Mouse (Mus musculus) adrenal gland, postnatal 25 days (tissue): ENCODE results near the gene Lrrc19. TPM values are rescaled to one million over a fixed set of nuclear protein-coding genes. Genes with fewer than 3 reads are reported as not detected.
"Not testable (repeated sequence)": the region's sequence is repeated elsewhere in the genome, so short reads cannot be mapped to it uniquely, and the experiment has no call there.

Experiments used
- DNase-seq: peaks from one replicate; pipeline ENCODE4 v3.0.0; 2021; ENCODE audit warnings: mixed read lengths
- long read RNA-seq: library from polyadenylated mRNA; stranded (forward); transcript quantifications from one replicate; pipeline ENCODE4 v2.0.0, GENCODE M21; 2021
- total RNA-seq: library from RNA; stranded (reverse); gene quantifications from 2 replicates; pipeline ENCODE4 v1.2.3, GENCODE M21; 2021

The Lrrc19 gene
- total RNA-seq: not detected in 2 replicates
- long read RNA-seq: 0 reads

DNA sequence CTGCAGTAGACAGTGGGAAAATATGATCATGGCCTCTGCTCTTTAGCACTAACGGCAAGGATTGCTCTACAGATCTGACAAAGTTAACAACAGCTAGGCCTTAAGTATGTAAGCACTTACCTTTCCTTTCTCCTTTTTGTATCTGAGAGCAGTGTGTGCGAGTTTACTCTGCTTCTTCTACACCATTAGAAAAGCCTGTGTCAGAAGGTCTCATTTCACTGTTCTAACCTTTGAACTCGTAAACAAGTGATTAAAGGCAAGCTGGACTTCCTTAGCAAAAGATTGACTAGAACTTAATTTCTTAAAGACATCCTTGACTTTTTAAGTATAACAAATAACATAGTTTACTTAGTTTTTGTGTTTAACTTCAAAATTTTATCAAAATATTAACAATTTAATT is at the start of gene Lrrc19:
Gene Lrrc19 (minus strand): TSS at position 225 of the 400 bp plus-strand sequence.
- DNase-seq: no peak

DNA sequence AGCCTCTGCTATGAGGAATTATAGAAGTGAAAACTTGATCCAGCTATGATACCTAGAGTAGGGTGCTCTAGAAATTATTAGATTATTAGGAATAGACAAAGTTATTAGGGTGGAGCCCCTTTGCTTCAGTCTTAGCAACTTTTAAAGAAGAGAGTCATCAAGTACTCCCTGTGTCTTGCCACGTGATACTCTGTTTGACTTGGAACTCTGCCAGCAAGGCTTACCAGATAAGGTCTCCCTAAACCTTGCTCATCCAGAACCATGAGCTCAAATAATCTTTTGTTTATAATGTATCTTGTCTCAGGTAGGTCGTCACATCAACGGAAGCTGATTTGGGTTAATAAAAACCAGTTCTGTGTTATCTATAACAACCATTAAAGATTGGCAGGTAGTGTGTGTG is 46.4 kb upstream of the Lrrc19 start:
- no peak for DNase-seq

DNA sequence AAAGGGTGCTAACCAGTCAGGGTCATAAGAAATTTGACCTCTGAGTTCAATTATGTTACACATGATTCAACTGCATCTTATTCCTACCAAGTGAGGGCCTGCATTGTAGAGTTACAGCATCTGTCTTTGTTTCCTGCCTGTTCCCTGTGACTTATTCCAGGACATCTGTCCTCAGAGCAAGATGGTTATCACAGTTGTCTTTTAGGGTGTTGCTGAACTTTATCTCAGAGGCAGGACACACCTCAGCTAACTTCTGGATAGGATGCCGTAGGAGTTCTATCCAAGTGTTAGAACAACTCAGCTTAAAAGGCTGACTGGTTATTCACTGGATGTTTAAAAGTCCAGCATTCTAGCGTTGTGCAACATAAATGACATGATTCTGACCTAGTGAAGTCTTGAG is 42.2 kb upstream of the Lrrc19 start:
- DNase-seq: no peak

DNA sequence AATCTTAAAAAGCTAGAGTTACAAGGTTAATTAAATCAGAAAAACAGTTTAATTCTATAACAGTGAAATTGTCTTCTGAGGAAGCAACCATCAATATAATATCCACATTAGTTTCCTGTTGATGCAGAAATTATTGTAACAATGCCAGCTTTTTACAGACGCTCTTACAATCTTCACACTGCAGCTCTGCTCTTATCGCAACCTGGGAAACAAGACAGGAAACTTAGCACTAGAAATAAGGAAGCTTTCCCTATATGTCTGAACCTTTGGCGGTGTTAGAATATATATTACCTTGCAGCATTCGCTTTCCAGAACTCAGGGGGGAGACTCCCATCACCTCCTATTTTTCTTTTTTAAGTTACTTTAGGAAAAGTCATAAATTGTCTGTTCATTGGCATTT is 41.1 kb upstream of the Lrrc19 start:
- DNase-seq: no peak

DNA sequence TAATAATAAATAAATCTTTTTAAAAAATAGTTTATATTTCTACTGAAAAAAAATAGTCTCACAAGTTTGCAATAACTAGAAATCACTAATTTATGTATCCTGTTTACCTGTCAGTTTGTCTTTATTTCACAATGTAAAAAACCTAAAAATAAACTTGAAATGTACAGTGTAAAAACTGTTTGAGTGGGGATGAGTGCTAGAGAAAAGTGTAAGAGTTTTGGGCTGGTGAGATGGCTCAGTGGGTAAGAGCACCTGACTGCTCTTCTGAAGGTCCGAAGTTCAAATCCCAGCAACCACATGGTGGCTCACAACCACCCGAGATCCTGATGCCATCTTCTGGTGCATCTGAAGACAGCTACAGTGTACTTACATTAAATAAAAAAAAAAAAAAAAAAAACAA is 39.9 kb upstream of the Lrrc19 start:
- not testable (repeated sequence) for DNase-seq

DNA sequence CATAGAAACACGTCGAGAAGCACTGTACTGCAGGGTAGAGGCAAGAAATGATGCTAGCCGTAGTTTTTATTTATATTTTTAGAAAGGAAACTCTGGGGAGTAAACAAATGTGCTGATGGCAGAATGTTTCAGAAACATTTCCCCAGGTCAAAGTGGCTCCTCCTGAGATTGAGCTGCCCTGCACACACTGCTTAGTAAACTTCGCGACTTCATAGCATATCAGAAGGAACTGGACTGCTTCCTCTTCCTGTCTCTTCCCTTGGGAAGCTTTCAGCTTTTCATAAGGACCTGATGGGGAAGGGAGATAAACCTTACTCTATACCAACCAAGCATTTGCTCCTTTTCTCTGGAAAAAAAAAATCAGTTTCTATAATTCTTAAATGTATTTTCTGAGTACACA is 33.4 kb upstream of the Lrrc19 start:
- DNase-seq: no peak

DNA sequence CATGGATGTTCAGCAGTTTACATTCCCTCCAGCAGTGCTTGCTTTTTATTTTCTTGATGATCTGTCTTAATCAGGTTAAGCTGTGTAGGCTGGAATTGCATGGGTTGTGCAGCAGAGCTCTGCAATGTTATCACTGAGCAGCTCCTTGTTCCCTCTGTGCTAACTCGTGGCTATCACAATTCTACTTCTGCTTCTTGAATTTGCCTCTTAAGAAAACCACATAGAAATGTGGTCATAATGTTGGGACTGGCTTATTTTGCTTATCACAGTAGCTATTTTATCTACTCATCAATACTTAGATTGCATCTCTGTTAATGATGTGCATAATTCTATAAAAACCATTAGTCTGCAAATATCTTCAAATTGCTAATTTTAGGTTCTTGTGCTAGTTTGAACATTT is 32.1 kb upstream of the Lrrc19 start:
- DNase-seq: no peak

DNA sequence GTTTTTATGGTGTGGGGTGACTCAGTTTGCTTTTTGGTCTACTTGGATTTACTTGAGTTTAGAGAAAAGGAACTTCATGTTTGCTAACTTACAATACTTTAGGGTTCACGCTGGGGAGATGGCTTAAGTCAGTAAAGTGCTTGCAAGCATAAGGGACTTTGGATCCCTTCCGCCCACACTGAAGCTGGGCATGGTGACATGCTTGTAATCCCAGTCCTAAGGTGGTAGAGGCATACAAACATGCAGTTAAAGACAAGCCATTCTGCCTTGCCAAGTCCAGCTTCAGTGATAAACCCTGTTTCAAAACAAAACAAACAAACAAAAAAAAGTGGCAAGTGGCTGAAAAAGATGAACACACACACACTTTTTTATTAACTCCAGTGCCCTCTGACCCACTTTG is 31.2 kb upstream of the Lrrc19 start:
- DNase-seq: no peak

DNA sequence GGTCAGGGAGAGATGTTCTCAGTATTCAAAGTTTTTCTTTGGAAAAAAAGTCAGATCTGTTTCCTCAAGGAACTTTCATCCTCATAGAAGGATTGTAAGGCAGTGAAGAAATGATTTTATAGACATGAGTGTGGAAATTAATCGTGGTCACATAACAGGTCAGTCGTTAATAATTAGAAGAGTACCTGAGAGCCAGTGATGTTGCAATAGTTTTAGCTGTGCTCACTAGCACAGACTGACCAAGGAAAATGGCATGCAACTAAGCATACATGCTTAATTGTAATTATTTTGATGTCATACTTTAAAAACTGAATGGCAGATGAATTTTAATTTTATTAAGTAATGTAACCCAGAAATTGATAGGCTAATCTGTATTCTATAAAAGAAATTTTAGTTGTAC is 30.7 kb upstream of the Lrrc19 start:
- no peak for DNase-seq

DNA sequence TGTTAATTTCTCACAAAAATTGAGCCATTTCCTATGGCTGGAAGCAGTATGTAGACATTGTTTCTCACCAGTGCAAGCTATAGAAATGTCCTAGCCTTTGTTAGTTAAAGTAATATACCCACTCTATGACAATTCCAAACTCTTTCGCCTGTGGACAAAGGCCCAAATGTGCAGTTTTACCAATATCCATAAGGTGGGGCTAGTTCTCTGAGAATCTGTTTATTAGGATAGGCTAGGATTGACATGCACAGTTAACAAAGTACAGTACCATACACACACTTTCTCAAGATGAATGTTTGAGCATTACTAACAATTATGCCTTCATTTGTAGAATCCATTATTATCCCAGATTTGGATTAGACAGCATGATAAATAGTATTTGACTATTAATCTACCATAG is 19.8 kb upstream of the Lrrc19 start:
- no peak for DNase-seq

DNA sequence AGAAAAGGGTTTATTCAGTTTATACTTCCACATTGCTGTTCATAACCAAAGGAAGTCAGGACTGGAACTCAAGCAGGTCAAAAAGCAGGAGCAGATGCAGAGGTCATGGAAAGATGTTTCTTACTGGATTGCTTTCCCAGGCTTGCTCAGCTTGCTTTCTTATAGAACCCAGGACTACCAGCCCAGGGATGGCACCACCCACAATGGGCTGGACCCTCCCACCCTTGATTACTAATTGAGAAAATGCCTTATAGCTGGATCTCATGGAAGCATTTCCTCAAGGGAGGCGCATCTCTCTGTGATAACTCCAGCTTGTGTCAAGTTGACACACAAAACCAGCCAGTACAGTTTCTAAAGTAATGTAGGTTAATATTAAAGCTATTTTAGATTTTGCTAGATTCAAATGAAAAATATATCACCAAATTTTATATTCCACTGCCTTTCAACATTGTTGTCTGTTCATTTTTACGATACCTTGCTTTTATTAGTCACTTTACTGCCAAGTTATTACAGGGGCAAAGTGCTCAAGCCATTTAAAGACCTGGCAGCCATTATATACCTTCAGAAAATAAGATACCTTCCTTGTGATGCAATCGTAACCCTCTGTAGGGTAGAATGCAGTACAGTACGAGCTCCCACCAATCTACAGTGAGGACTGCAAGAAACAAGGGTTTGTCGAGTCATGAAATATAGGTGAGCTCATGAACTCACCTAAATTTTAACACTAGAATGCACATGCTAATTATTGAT is 657 bp upstream of the Lrrc19 start:
- not testable (repeated sequence) for DNase-seq

DNA sequence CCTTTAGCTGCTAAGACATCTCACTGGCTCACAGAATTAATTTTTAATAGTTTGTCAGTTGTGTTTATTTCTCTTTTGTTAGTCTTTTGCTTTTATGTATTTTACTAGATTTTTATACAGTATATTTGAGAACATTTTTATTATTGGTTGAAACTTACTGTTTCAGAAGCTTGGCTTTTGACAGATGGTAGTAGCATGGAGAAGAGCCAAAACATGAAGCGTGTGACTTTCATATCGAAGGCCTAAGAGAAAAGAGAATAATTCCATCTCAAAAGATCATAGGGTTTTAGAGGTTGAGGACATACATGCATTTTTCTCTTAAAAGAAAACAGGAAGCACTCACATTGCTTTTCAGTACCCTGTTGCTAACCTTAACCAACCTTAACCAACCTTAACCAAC is 6.8 kb downstream of the Lrrc19 start:
- DNase-seq: no peak

DNA sequence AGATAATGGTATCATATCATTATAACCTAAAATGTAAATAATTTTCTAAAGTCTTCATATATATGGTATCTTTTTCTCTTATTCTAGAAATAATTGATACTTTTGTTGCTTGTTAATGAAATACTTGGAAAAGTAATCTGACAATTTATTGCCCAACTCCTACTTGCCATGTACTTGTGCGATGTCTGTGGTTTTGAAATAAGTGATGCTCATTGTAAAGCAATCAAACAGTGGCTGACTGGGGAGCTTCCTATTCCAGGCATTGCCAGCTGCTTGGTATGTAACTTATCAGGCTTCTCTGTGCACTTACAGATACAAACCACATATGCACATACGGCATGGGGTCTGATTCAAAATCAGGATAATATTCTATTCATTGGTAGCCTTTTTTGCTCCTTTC is 29.9 kb downstream of the Lrrc19 start:
- no peak for DNase-seq

DNA sequence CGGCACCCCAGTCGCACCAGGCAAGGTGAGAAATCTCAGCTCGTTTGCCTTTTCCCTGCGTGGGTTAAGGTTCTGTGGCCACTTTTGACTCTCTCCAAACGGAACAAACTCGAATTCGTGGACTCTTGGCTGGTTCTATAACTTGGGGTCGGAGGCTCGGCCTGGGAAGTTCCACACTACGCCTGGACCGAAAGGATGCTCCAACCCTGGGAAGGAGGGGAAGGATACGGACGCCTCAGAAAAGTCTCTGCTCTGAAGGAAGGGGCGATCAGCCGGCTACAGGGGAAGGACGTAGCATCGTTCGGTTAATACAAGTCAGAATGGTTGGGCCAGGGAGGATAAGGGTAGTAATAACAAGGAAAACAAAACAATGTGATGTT is 35.3 kb downstream of the Lrrc19 start:
- no peak for DNase-seq

DNA sequence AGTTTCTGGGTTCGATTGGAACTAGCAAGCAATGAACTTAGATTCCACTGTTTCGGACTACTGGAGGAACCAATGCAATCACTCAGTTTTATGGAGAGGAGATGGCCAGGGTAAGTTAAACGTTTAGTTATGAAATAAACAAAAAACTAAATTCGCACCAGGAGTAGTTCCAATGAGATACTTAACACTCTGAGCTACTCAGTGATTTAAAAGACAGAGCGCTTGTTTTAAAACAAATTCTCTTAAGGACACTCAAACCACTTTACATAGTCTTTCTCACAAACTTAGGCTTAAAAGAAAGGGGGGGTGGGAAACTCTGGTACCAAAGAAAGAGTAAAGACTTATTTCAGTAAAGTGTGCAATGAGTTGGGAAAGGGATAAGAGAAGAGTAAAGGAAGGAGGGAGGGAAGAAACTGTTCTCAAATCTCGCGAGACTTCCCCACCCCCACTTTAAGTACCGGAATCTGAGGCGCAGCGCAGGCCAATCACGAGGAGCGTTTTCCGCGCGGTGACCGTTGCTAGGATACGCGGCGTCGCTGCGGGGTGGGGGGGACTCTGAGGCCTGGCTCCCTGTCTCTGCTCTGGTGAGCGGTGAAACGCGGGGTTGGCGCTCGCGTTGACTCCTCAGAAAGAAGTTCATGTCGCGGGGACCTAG is 35.8 kb downstream of the Lrrc19 start, which contains the start of gene Ift74:
Gene Ift74 (plus strand): TSS at position 520 of the 655 bp plus-strand sequence.
- peak; percentile 93 for DNase-seq

DNA sequence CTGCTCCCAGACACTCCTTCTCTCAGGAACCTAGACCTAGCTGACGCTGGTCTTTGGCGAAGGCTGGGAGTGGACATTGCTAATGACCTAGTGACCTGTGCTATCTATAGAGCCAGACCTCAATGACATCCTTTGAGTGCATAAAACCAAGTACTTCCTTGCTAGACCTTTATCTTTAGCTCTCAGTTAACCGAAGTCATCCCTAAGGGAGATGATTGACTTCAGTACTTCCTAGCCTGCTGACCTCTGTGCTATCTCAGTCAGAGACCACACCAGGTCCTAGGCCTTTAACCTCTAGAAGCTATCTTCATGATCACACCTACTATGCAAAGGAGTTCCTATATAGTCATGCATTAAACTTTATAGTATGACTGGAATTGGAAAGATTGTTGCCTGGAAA is 39.6 kb downstream of the Lrrc19 start:
- DNase-seq: no peak

DNA sequence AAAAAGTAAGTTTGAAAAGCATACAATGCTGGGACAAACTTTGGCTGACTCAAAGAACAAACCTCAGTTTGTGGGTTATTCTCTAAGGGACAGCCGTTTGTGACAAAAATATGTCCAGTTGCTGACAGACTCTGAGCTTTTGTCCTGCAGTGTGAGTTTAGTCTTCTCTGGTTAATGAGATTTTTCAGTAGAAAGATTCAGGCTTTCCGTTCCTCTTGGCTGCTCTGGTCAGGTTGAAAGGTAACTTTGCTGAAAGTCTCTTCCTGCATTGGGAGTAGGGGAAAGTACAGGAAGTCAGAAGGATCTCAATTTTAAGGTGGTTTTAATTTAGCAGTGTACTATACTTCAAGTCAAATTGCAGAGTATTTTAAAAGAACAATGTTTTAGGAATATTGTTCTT is 44.4 kb downstream of the Lrrc19 start:
- DNase-seq: no peak

DNA sequence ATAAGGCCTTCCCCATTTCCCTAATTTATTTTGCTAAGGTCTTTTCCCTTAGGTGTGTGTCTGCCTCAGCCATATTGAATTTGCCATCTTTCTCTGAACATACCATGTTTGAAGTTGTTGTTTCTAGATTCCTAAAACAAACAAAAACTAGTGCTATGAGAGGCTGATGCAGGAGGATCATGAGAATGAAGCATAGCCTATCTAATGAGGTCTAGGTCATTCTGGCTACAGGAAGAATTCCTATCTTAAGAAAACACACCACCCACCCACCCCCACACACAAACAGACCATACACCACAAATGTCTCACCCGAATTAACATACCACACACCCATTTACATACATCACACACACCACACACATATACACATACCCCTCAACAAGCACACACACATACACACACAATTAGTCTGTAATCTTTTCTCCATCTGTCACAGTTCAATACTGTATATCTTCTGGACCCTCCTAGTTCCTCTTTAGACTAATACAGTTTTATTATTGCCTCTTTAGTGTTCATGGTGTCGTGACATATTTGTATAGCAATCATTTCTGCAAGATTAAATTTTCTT is 45.4 kb downstream of the Lrrc19 start:
- DNase-seq: no peak

DNA sequence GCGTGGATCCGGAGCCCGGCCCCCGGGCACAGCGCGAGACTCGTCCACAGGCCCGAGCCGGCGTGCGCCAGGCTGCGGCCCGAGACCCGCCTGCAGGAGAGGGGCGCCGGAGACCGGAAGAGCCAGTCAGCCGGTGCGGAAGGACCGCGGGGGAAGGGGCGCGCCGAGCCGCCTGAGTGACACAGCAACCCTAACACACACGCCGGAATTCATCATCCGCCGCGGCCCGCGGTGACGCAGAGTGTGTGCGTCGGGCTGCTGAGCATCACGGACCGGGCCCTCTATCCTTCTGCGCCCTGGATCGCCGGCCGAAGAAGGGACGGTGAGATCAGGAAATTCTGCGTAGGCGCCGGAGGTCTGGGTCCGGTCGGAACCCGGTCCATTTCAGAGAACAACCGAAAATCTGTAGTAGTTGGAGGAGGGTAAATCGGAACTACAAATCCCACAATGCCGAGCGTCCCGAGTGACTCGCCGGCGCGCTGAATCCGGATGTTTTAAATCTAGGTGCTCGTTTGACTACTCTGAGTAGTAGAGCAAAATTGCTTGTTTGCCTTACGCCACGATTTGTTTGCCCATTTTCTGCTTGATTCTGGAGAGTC is 46.8 kb downstream of the Lrrc19 start, which contains the start of gene Plaa:
Gene Plaa (minus strand): TSS at position 214 of the 599 bp plus-strand sequence.
- DNase-seq: peak; percentile 89

DNA sequence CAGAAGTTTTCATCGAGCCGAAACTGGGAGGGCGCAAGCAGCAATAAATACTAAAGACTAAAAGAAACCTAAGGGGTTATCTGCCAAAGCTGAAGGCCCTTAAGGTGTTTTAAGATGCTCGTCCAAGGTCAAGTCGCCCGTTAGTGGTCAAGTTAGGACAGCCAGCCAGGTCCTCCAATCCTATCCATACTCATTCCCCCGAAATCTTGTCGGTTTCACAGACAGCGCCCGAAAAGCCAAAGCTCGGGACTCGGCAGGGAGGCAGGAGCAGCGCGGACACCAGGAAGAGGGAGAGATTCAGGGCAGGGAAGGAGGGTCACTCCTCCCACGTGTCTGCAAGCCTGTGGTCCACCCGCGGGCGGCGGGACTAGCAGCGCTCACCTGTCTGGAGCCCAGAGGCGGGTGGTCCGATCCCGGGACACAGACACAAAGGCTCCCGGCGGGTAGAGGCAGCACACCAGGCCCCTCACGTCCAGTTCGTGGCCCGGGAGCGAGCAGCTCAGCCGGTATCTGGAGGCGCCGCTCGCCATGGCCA is 47.4 kb downstream of the Lrrc19 start:
- no peak for DNase-seq

DNA sequence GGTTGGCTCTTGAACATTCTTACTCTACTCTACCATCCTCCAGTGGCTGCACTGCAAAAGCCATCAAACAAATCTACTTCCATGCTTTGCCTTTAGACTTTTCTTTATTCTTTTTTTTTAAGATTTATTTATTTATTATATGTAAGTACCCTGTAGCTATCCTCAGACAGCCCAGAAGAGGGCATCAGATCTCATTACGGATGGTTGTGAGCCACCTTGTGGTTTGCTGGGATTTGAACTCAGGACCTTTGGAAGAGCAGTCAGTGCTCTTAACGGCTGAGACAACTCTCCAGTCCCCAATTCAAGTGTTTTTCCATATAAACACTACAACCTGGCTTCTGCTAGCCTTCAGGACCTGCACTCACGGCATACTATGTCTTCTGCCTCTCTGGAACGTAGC is 48.5 kb downstream of the Lrrc19 start:
- DNase-seq: no peak

DNA sequence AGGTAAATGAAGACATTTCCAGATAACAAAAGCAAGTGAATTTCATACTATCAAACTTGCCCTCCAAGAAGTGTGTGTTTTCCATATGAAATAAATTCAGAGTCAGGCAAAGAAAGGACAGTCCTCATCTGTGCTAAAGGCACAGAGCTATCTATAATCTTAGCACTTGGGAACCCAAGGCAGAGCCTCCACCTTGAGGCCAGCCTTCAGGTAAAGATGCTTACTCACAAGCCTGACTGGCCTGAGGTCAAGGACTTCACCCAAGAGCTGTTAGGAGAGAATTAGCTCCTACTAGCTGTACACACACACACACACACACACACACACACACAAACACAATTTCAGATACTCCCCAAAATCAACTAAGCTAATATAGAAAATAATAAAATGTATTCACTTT is 57.2 kb downstream of the Lrrc19 start:
- DNase-seq: no peak
